Mouse (Mus musculus): ENCODE results near the gene Gm47791. TPM values are rescaled to one million over a fixed set of nuclear protein-coding genes. Genes with fewer than 3 reads are reported as not detected.

The Gm47791 gene
- total RNA-seq, 2 experiments from 2014 or later: not detected

- no peak for DNase-seq
- intact Hi-C loops (cut with DNase I): no loop called here
Observed at GRCm38 (mm10) chr1:82791105-82791504, 20.1 kb upstream of the Gm47791 start.

- intact Hi-C loops (cut with DNase I): loop anchor here (10.0 kb wide), 1 partner anchor 927 kb away; no protein-coding TSS in a partner anchor
- no peak for DNase-seq
Observed at GRCm38 (mm10) chr1:82788070-82788469, 17.0 kb upstream of the Gm47791 start.

GRCm38 (mm10) chr1:82787414-82787813 lies 16.4 kb upstream of the Gm47791 start:
- intact Hi-C loops (cut with DNase I): loop anchor here (1.0 to 10.0 kb wide), 5 partner anchors 51 to 927 kb away; partner anchors contain the start of genes Agfg1 and Mff

GRCm38 (mm10) chr1:82785546-82785945 lies 14.5 kb upstream of the Gm47791 start:
- peak in 1 of 2 experiments; percentile 16 for DNase-seq
- intact Hi-C loops (cut with DNase I): loop anchor here (10.0 kb wide), 1 partner anchor 929 kb away; no protein-coding TSS in a partner anchor

More at GRCm38 (mm10) chr1:82787414-82787813, 16.4 kb upstream of the Gm47791 start:
- DNase-seq: peak; percentile 62 to 80

- DNase-seq: no peak
- intact Hi-C loops (cut with DNase I): loop anchor here (10.0 kb wide), 1 partner anchor 931 kb away; no protein-coding TSS in a partner anchor
Observed at GRCm38 (mm10) chr1:82783559-82783958, 12.5 kb upstream of the Gm47791 start.

GRCm38 (mm10) chr1:82779388-82779966 lies 8.4 kb upstream of the Gm47791 start:
- intact Hi-C loops (cut with DNase I): no loop called here
- DNase-seq: no peak

GRCm38 (mm10) chr1:82775293-82775692 lies 4.2 kb upstream of the Gm47791 start:
- intact Hi-C loops (cut with DNase I): no loop called here
- no peak for DNase-seq

GRCm38 (mm10) chr1:82773208-82773607 lies 2.2 kb upstream of the Gm47791 start:
- intact Hi-C loops (cut with DNase I): no loop called here
- no peak for DNase-seq

- intact Hi-C loops (cut with DNase I): no loop called here
- DNase-seq: no peak
Observed at GRCm38 (mm10) chr1:82772428-82772827, 1.4 kb upstream of the Gm47791 start.

- intact Hi-C loops (cut with DNase I): no loop called here
- no peak for DNase-seq
Observed at GRCm38 (mm10) chr1:82768269-82768668, 2.8 kb downstream of the Gm47791 start, which contains the start of gene Tm4sf20. Gene Tm4sf20, minus strand, starts transcription at chr1:82768461.

- DNase-seq: no peak
- intact Hi-C loops (cut with DNase I): no loop called here
Observed at GRCm38 (mm10) chr1:82766641-82767040, 4.4 kb downstream of the Gm47791 start.

GRCm38 (mm10) chr1:82766227-82766626 lies 4.8 kb downstream of the Gm47791 start:
- no peak for DNase-seq
- intact Hi-C loops (cut with DNase I): no loop called here

- no peak for DNase-seq
- intact Hi-C loops (cut with DNase I): no loop called here
Observed at GRCm38 (mm10) chr1:82762274-82762673, 8.8 kb downstream of the Gm47791 start.

GRCm38 (mm10) chr1:82761454-82762169 lies 9.4 kb downstream of the Gm47791 start:
- intact Hi-C loops (cut with DNase I): no loop called here
- DNase-seq: no peak

- no peak for DNase-seq
- intact Hi-C loops (cut with DNase I): no loop called here
Observed at GRCm38 (mm10) chr1:82759520-82759919, 11.5 kb downstream of the Gm47791 start.

- intact Hi-C loops (cut with DNase I): no loop called here
- no peak for DNase-seq
Observed at GRCm38 (mm10) chr1:82747714-82748452, 23.2 kb downstream of the Gm47791 start.

- intact Hi-C loops (cut with DNase I): no loop called here
- no peak for DNase-seq
Observed at GRCm38 (mm10) chr1:82746408-82746807, 24.6 kb downstream of the Gm47791 start.

- no peak for DNase-seq
- intact Hi-C loops (cut with DNase I): no loop called here
Observed at GRCm38 (mm10) chr1:82743962-82744361, 27.1 kb downstream of the Gm47791 start.

- no peak for DNase-seq
- intact Hi-C loops (cut with DNase I): no loop called here
Observed at GRCm38 (mm10) chr1:82741539-82741938, 29.5 kb downstream of the Gm47791 start.

- intact Hi-C loops (cut with DNase I): no loop called here
Observed at GRCm38 (mm10) chr1:82738066-82738465, 33.0 kb downstream of the Gm47791 start.

GRCm38 (mm10) chr1:82733357-82733756 lies 37.7 kb downstream of the Gm47791 start:
- intact Hi-C loops (cut with DNase I): no loop called here
- no peak for DNase-seq

More at GRCm38 (mm10) chr1:82738066-82738465, 33.0 kb downstream of the Gm47791 start:
- DNase-seq: no peak
